Mouse (Mus musculus) kidney, embryonic 16.5 days (tissue): ENCODE measurements at regions not wholly inside any gene's neighbourhood (a gene's known extent, or its start where the extent isn't known, plus 50 kb on each side); places are given as distances from the start of the nearest gene placed in this dataset.

Experiments
- ATAC-seq: fragments of 200-750 bp; cut with Nextera tagmentation; 2 replicates; pipeline ENCODE4 v1.8.0; 2017; ENCODE audit warnings: moderate TSS enrichment; ENCODE audit not compliant: low FRiP score, low TSS enrichment
- H3K27ac ChIP-seq: fragments of 300-500 bp; sonication (generic); 2 replicates; pipeline ENCODE4 v1.5.1; 2014; ENCODE audit warnings: low read length
- H3K27me3 ChIP-seq: fragments of 300-500 bp; sonication (generic); 2 replicates; pipeline ENCODE4 v1.6.1; 2014; ENCODE audit warnings: low read length, control low read depth, mixed read lengths; ENCODE audit not compliant: insufficient read depth
- H3K36me3 ChIP-seq: fragments of 300-500 bp; sonication (generic); 2 replicates; pipeline ENCODE4 v1.6.1; 2014; ENCODE audit warnings: low read length, control low read depth, mixed read lengths; ENCODE audit not compliant: insufficient read depth
- H3K4me1 ChIP-seq: fragments of 300-500 bp; sonication (generic); 2 replicates; pipeline ENCODE4 v1.6.1; 2014; ENCODE audit warnings: low read length, control low read depth, mixed read lengths; ENCODE audit not compliant: insufficient read depth
- H3K4me2 ChIP-seq: fragments of 300-500 bp; sonication (generic); replicated peaks from 2 replicates; pipeline ENCODE4 v1.6.1; 2014; ENCODE audit warnings: low read depth, low read length
- H3K4me3 ChIP-seq: fragments of 300-500 bp; sonication (generic); 2 replicates; pipeline ENCODE4 v1.5.1; 2014; ENCODE audit warnings: mild to moderate bottlenecking, low read length
- H3K9ac ChIP-seq: fragments of 300-500 bp; sonication (generic); replicated peaks from 2 replicates; pipeline ENCODE4 v1.6.1; 2014; ENCODE audit warnings: low read length
- H3K9me3 ChIP-seq: fragments of 300-500 bp; sonication (generic); 2 replicates; pipeline ENCODE4 v1.6.1; 2016; ENCODE audit warnings: low read length, control low read depth
- WGBS: fragments of 180-500 bp; shearing (Covaris S2); extraction: QIAGEN DNeasy Blood & Tissue Kit; methylation state at CpG from one replicate; pipeline ENCODE4 v1.1.7; 2014; 5-methylcytosine and 5-hydroxymethylcytosine counted together

GRCm38 (mm10) chr15:72343794-72344193 lies 1490.6 kb upstream of the Gm6569 start:
- H3K27me3 ChIP-seq, result no peaks in the 10 kb centered on the region
- H3K9ac ChIP-seq, result no peak overlapping the region
- no peak overlapping the region for H3K27ac ChIP-seq
- ATAC-seq, result no peak
- no peak overlapping the region for H3K4me2 ChIP-seq
- no peaks in the 10 kb centered on the region for H3K4me1 ChIP-seq
- H3K36me3 ChIP-seq, result no peaks in the 10 kb centered on the region
- H3K4me3 ChIP-seq, result no peak overlapping the region
- H3K9me3 ChIP-seq, result no peaks in the 10 kb centered on the region

GRCm38 (mm10) chr15:72353371-72353770 lies 1481.0 kb upstream of the Gm6569 start:
- no peak overlapping the region for H3K4me2 ChIP-seq
- no peaks in the 10 kb centered on the region for H3K9me3 ChIP-seq
- no peaks in the 10 kb centered on the region for H3K27me3 ChIP-seq
- no peak overlapping the region for H3K9ac ChIP-seq
- no peak overlapping the region for H3K27ac ChIP-seq
- no peak for ATAC-seq
- WGBS, result 83% methylated on average over 4 of the region's 4 CpGs
- no peaks in the 10 kb centered on the region for H3K4me1 ChIP-seq
- H3K4me3 ChIP-seq, result no peak overlapping the region
- no peaks in the 10 kb centered on the region for H3K36me3 ChIP-seq

GRCm38 (mm10) chr15:72355626-72356025 lies 1478.7 kb upstream of the Gm6569 start:
- Histone ChIP-seq H3K36me3 (no peaks in the 10 kb centered on the region), H3K27ac (no peak overlapping the region), H3K27me3 (no peaks in the 10 kb centered on the region), H3K4me3 (no peak overlapping the region), H3K4me1 (no peaks in the 10 kb centered on the region), H3K9me3 (no peaks in the 10 kb centered on the region), H3K9ac (no peak overlapping the region), H3K4me2 (no peak overlapping the region)
- no peak for ATAC-seq

- 92% methylated on average over 6 of the region's 6 CpGs for WGBS
- H3K36me3 ChIP-seq, result no peaks in the 10 kb centered on the region
- no peak overlapping the region for H3K9ac ChIP-seq
- H3K27me3 ChIP-seq, result no peaks in the 10 kb centered on the region
- no peak overlapping the region for H3K27ac ChIP-seq
- no peaks in the 10 kb centered on the region for H3K4me1 ChIP-seq
- no peak for ATAC-seq
- no peaks in the 10 kb centered on the region for H3K9me3 ChIP-seq
- no peak overlapping the region for H3K4me2 ChIP-seq
- H3K4me3 ChIP-seq, result no peak overlapping the region
Observed at GRCm38 (mm10) chr15:72359636-72360035, 1474.7 kb upstream of the Gm6569 start.

GRCm38 (mm10) chr15:72360049-72360448 lies 1474.3 kb upstream of the Gm6569 start:
- no peak overlapping the region for H3K9ac ChIP-seq
- no peaks in the 10 kb centered on the region for H3K27me3 ChIP-seq
- H3K4me3 ChIP-seq, result no peak overlapping the region
- no peak overlapping the region for H3K4me2 ChIP-seq
- H3K9me3 ChIP-seq, result no peaks in the 10 kb centered on the region
- 93% methylated on average over 3 of the region's 3 CpGs for whole genome bisulfite sequencing
- ATAC-seq, result no peak
- H3K27ac ChIP-seq, result no peak overlapping the region
- no peaks in the 10 kb centered on the region for H3K36me3 ChIP-seq
- H3K4me1 ChIP-seq, result no peaks in the 10 kb centered on the region

GRCm38 (mm10) chr15:72360463-72361030 lies 1473.8 kb upstream of the Gm6569 start:
- Histone ChIP-seq H3K27ac (no peak overlapping the region), H3K9ac (no peak overlapping the region), H3K4me2 (no peak overlapping the region), H3K36me3 (no peaks in the 10 kb centered on the region), H3K4me3 (no peak overlapping the region), H3K27me3 (no peaks in the 10 kb centered on the region), H3K9me3 (no peaks in the 10 kb centered on the region), H3K4me1 (no peaks in the 10 kb centered on the region)
- ATAC-seq, result no peak
- WGBS, result 85% methylated on average over 4 of the region's 4 CpGs

- Histone ChIP-seq H3K36me3 (no peaks in the 10 kb centered on the region), H3K4me1 (no peaks in the 10 kb centered on the region), H3K9me3 (no peaks in the 10 kb centered on the region), H3K4me2 (no peak overlapping the region), H3K27ac (no peak overlapping the region), H3K9ac (no peak overlapping the region), H3K4me3 (no peak overlapping the region), H3K27me3 (no peaks in the 10 kb centered on the region)
- 89% methylated on average over 4 of the region's 4 CpGs for WGBS
- no peak for ATAC-seq
Observed at GRCm38 (mm10) chr15:72373041-72373440, 1461.3 kb upstream of the Gm6569 start.

GRCm38 (mm10) chr15:72377201-72377600 lies 1457.2 kb upstream of the Gm6569 start:
- Histone ChIP-seq H3K4me2 (no peak overlapping the region), H3K27ac (no peak overlapping the region), H3K27me3 (no peaks in the 10 kb centered on the region), H3K9me3 (no peaks in the 10 kb centered on the region), H3K4me1 (no peaks in the 10 kb centered on the region), H3K4me3 (no peak overlapping the region), H3K36me3 (no peaks in the 10 kb centered on the region), H3K9ac (no peak overlapping the region)
- no peak for ATAC-seq

- no peak for ATAC-seq
- H3K9ac ChIP-seq, result no peak overlapping the region
- H3K9me3 ChIP-seq, result no peaks in the 10 kb centered on the region
- 41% methylated on average over 4 of the region's 4 CpGs for WGBS
- H3K27ac ChIP-seq, result no peak overlapping the region
- H3K27me3 ChIP-seq, result no peaks in the 10 kb centered on the region
- no peak overlapping the region for H3K4me2 ChIP-seq
- H3K36me3 ChIP-seq, result no peaks in the 10 kb centered on the region
- H3K4me3 ChIP-seq, result no peak overlapping the region
- no peaks in the 10 kb centered on the region for H3K4me1 ChIP-seq
Observed at GRCm38 (mm10) chr15:72379291-72379690, 1455.1 kb upstream of the Gm6569 start.

GRCm38 (mm10) chr15:72381164-72381563 lies 1453.2 kb upstream of the Gm6569 start:
- Histone ChIP-seq H3K9me3 (no peaks in the 10 kb centered on the region), H3K4me1 (no peaks in the 10 kb centered on the region), H3K4me3 (no peak overlapping the region), H3K27ac (no peak overlapping the region), H3K36me3 (no peaks in the 10 kb centered on the region), H3K9ac (no peak overlapping the region), H3K27me3 (no peaks in the 10 kb centered on the region), H3K4me2 (no peak overlapping the region)
- no peak for ATAC-seq
- WGBS, result 88% methylated on average over 8 of the region's 8 CpGs

GRCm38 (mm10) chr15:72381744-72382143 lies 1452.6 kb upstream of the Gm6569 start:
- Histone ChIP-seq H3K4me2 (no peak overlapping the region), H3K4me3 (no peak overlapping the region), H3K9ac (no peak overlapping the region), H3K36me3 (no peaks in the 10 kb centered on the region), H3K27me3 (no peaks in the 10 kb centered on the region), H3K4me1 (no peaks in the 10 kb centered on the region), H3K27ac (no peak overlapping the region), H3K9me3 (no peaks in the 10 kb centered on the region)
- no peak for ATAC-seq
- WGBS, result 85% methylated on average over 5 of the region's 5 CpGs
